Mouse (Mus musculus): Measurements from ENCODE around the gene St5.

The St5 gene

GRCm38 (mm10) chr7:109528356-109528755 lies 175.0 kb downstream of the St5 start:
- DNase-seq (ENCODE audit: low spot score in 2 of 2) = peak in 1 of 2 experiments; percentile 49

DNA sequence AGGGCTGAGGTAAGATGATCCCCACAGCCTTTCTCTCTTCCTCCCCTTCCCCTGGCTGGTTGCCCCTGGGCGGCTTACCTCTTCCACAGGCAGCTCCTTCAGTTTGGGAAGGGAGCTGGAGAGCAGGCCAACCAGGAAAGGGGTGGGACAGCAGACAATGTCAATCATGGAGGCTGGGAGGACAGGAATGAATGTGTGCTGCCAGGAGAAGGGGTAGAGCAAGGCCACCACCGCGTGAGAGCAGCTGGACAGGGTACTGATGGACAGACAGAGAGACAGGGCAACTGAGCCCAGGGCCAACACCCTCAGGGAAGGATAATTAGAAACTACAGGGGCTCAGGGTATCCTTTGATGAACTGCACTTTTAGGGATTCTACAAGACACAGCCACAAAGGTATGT lies 175.9 kb downstream of the St5 start:
- no peak for DNase-seq (ENCODE audit: low spot score in 2 of 2)

GRCm38 (mm10) chr7:109525740-109526663 lies 177.4 kb downstream of the St5 start:
- DNase-seq (ENCODE audit: low spot score in 2 of 2) = no peak

GRCm38 (mm10) chr7:109524763-109525162 lies 178.6 kb downstream of the St5 start:
- no peak for DNase-seq (ENCODE audit: low spot score in 2 of 2)

DNA sequence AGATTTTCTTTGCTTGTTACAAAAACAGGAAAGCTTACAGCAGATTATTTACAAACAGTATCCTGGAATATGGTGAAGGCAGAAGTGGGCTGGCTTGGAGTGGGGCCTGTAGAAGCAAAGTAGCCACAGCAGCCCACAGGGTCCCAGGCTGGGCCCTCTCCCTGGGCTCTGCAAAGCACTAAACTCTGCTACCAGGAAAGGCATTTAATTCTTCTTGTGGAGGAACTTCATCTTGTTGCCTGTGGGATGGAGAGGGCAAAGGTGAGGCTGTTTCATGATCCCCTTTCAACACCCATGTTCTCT lies 179.0 kb downstream of the St5 start:
- DNase-seq (ENCODE audit: low spot score in 2 of 2) = no peak

DNA sequence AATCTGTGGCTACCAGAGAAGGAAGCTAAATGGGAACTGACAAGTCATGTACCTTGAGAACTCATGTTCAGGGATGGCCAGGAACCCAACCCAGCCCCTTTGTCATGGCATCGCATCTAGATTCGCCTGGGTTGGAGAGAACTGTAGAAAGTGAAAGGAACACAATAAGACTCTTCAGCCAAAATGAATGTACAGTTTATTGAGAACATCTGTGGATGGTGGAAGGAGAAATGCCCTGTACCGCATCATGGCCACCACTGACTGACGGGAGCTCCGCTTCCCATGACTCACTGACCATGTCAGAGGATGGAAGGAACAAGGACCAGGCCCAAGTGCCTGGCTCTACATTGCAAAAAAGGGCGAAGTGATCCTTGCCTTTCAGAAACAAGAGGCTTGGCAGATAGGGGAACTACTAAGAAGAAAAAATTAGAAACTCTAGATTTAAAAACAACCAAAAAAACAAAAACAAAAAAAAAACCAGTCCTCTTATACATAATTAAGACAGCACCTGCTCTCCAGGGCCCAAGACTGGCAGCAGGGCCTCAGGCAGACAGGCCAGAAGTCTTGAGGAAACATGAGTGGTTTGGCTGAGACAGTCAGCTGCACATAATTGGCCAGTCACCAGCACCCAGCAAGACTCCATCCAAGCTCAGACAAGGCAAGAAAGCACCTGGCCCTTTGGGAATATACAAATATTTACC lies 179.5 kb downstream of the St5 start:
- DNase-seq (ENCODE audit: low spot score in 2 of 2) = no peak

GRCm38 (mm10) chr7:109523304-109523703 lies 180.1 kb downstream of the St5 start:
- DNase-seq (ENCODE audit: low spot score in 2 of 2) = no peak

GRCm38 (mm10) chr7:109522084-109522483 lies 181.3 kb downstream of the St5 start:
- no peak for DNase-seq (ENCODE audit: low spot score in 2 of 2)

- DNase-seq (ENCODE audit: low spot score in 2 of 2) = no peak
Observed at GRCm38 (mm10) chr7:109519936-109520335, 183.5 kb downstream of the St5 start.

- peak; percentile 99 for DNase-seq (ENCODE audit: low spot score in 2 of 2)
Observed at GRCm38 (mm10) chr7:109518838-109519696, 184.3 kb downstream of the St5 start, which contains the start of gene Rpl27a. TSS of gene Rpl27a (plus strand) at chr7:109519147.

DNA sequence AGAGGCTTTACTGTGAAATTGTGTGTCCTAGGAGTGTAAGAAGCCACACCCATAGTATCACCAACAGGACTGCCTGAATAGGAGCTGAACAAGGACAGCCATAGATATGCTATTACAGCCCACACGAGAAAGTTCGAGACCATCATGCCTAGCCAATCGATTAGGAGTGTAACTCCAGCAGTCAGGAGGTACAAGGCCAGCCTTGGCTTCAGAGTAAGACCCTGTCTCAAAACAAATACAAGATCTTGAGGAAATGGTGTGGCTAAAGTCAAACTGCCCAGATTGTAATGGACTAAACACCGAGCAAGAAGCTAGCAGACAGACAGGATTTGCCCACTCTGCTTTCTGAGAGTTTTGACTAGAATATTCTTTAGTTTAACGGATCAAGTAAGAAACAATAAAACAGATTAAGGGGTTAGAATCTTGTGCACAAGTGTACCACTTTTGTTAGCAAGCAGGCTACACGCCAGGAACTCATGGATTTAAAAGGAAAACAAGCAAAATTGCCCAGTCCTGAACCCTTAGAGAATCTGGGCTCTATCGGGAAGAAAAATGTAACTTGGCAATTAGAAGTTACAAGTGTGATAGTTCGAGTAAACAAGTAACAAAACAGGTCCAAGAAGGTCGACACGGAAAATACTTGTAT lies 185.2 kb downstream of the St5 start:
- no peak for DNase-seq (ENCODE audit: low spot score in 2 of 2)

- no peak for DNase-seq (ENCODE audit: low spot score in 2 of 2)
Observed at GRCm38 (mm10) chr7:109516500-109516899, 186.9 kb downstream of the St5 start.

GRCm38 (mm10) chr7:109511838-109512237 lies 191.6 kb downstream of the St5 start:
- DNase-seq (ENCODE audit: low spot score in 2 of 2) = no peak

- no peak for DNase-seq (ENCODE audit: low spot score in 2 of 2)
Observed at GRCm38 (mm10) chr7:109510799-109511198, 192.6 kb downstream of the St5 start.

DNA sequence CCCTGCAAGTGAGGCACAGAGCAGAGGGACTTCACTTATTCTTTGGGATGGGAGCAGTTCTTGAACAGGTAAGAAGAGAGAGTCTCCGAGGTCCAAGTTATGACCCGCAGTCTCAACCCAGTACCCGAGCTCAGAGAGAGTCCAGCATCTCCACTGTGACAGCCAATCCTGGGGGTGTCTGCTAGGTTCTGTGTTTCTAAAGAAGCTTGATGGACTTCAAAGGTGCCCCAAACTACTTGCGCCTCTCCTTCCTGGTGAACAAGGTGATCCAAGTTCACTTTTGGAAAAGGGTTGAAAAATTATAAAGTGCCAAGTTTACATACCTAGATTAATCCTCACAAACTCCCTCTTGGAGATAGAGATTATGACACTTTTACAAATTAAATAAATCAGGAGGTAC lies 195.4 kb downstream of the St5 start, which contains the start of gene Trim66:
TSS of gene Trim66 (minus strand) at position 101 of the 400 bp plus-strand sequence.
- no peak for DNase-seq (ENCODE audit: low spot score in 2 of 2)

- DNase-seq (ENCODE audit: low spot score in 2 of 2) = no peak
Observed at GRCm38 (mm10) chr7:109507572-109507971, 195.8 kb downstream of the St5 start.

GRCm38 (mm10) chr7:109507119-109507518 lies 196.3 kb downstream of the St5 start:
- DNase-seq (ENCODE audit: low spot score in 2 of 2) = no peak

GRCm38 (mm10) chr7:109497507-109497906 lies 205.9 kb downstream of the St5 start:
- no peak for DNase-seq (ENCODE audit: low spot score in 2 of 2)

GRCm38 (mm10) chr7:109493319-109494316 lies 209.8 kb downstream of the St5 start:
- peak; percentile 48 to 76 for DNase-seq (ENCODE audit: low spot score in 2 of 2)

Data from right cerebral cortex, adult 2 months (tissue).